13 mouse cellular contexts compared by ENCODE assay signal in genomic region chr1:37474046-37474445, GRCm38 (mm10). TPM values are rescaled to one million over a fixed set of nuclear protein-coding genes. Genes with fewer than 3 reads are reported as not detected.
DNase-seq lines count a peak whose midpoint lies in the region; ATAC-seq lines count a peak whose summit lies in the region.
"Had no signal": no experiment of that assay in that cellular context is flagged by ENCODE, and none has a peak within 500 bp of the region (broad histone marks: within the 10 kb centered on the region; RNA-seq: fewer than 3 reads in every experiment).

No protein-coding gene starts in this region.

- peaks cover 13% of the 10 kb centered on the region for H3K4me1 ChIP-seq in heart, embryonic 16.5 days (ENCODE audit: control insufficient read depth, insufficient read depth, low read length)
- H3K4me1 ChIP-seq: neural tube, embryonic 13.5 days had no signal

- 0 out of 2 replicates have a peak overlapping the region, but pooled peaks have one; percentile 3 for H3K9ac ChIP-seq in heart, embryonic 16.5 days (ENCODE audit: low read length)
- H3K9ac ChIP-seq: embryonic facial prominence, embryonic 13.5 days; neural tube, embryonic 13.5 days had no signal

- H3K27me3 ChIP-seq in heart, embryonic 16.5 days (ENCODE audit: control insufficient read depth, insufficient read depth, low read length) = no peaks in the 10 kb centered on the region
- H3K27me3 ChIP-seq: embryonic facial prominence, embryonic 13.5 days; neural tube, embryonic 13.5 days had no signal

- no peaks in the 10 kb centered on the region for H3K36me3 ChIP-seq in heart, embryonic 16.5 days (ENCODE audit: control insufficient read depth, insufficient read depth)
- H3K36me3 ChIP-seq: neural tube, embryonic 13.5 days had no signal

- WGBS in heart, embryonic 16.5 days = 41% methylated on average over 8 of the region's 8 CpGs

- no peak for ATAC-seq in heart, embryonic 16.5 days (replicated peaks; ENCODE audit: extremely low read depth, insufficient read depth, low FRiP score)
- peak; percentile 58 for ATAC-seq in megakaryocyte, adult 5-6 weeks (ENCODE audit: poor library complexity, severe bottlenecking)
- ATAC-seq: forebrain, embryonic 16.5 days had no signal

- peak overlapping the region; percentile 26; the same call in 1 of the 2 replicates for H3K4me2 ChIP-seq in heart, embryonic 16.5 days (ENCODE audit: low read depth, low read length)
- H3K4me2 ChIP-seq: embryonic facial prominence, embryonic 13.5 days; midbrain, embryonic 11.5 days; neural tube, embryonic 13.5 days had no signal

- H3K4me3 ChIP-seq in heart, embryonic 16.5 days (ENCODE audit: low read length) = no peak overlapping the region
- H3K4me3 ChIP-seq: embryonic facial prominence, embryonic 13.5 days; neural tube, embryonic 13.5 days had no signal

- no peak for DNase-seq in heart, postnatal 4 days
- DNase-seq in thymus, postnatal 0 days (ENCODE audit: low spot score) = peak; percentile 51
- DNase-seq in thymus, adult 18-20 months = no peak
- DNase-seq in yolk sac, embryonic 10.5 days (ENCODE audit: low spot score) = peak; percentile 70
- no peak for DNase-seq in testis, postnatal 10 days (ENCODE audit: low spot score)
- DNase-seq in embryo, embryonic 10 days (ENCODE audit: low spot score) = no peak
- DNase-seq: right cerebral cortex, postnatal 25 days had no signal

- no peaks in the 10 kb centered on the region for H3K9me3 ChIP-seq in heart, embryonic 16.5 days (replicated peaks; ENCODE audit: control insufficient read depth, low read length)
- H3K9me3 ChIP-seq: embryonic facial prominence, embryonic 13.5 days; neural tube, embryonic 13.5 days had no signal

- peak overlapping the region; percentile 36; the same call in 1 of the 2 replicates for H3K27ac ChIP-seq in heart, embryonic 16.5 days (ENCODE audit: low read length)
- H3K27ac ChIP-seq: embryonic facial prominence, embryonic 13.5 days; neural tube, embryonic 13.5 days had no signal

RNA-seq across cellular contexts. Expression of gene Unc50, which starts 44.1 kb away (rescaled TPM):
- 78.8 and 86.6 TPM in 2 replicates for polyA plus RNA-seq in heart, embryonic 16.5 days (2015; fragmentation: Nextera tagmentation; extraction: Ambion mirVana)
- total RNA-seq in heart, postnatal 4 days (2021) = 10 to 100 TPM; 32.2 to 39.3 TPM
- 132 and 135 TPM in 2 replicates for polyA plus RNA-seq in thymus, postnatal 0 days (2015; fragmentation: Nextera tagmentation; extraction: Ambion mirVana)
- total RNA-seq in megakaryocyte, adult 5-6 weeks (2015) = 84.0 and 91.7 TPM in 2 replicates
- total RNA-seq in megakaryocyte, adult 5-6 weeks (2017) = 40.2 and 48.4 TPM in 2 replicates

RNA-seq across cellular contexts. Expression of gene Coa5, which starts 44.1 kb away (rescaled TPM):
- 67.5 and 68.0 TPM in 2 replicates for polyA plus RNA-seq in heart, embryonic 16.5 days (2015; fragmentation: Nextera tagmentation; extraction: Ambion mirVana)
- total RNA-seq in heart, postnatal 4 days (2021) = 10 to 100 TPM; 84.1 to 85.6 TPM
- 37.7 and 38.4 TPM in 2 replicates for polyA plus RNA-seq in thymus, postnatal 0 days (2015; fragmentation: Nextera tagmentation; extraction: Ambion mirVana)
- total RNA-seq in megakaryocyte, adult 5-6 weeks (2015) = 56.4 and 65.4 TPM in 2 replicates
- total RNA-seq in megakaryocyte, adult 5-6 weeks (2017) = 50.8 and 54.5 TPM in 2 replicates

Comparison
In these comparisons a context has a peak if more than half of its experiments do, and no peak if none do; other contexts are left out.
1. DNase-seq: peak in thymus, postnatal 0 days (single experiment) and yolk sac, embryonic 10.5 days (single experiment); none in heart, postnatal 4 days (single experiment), thymus, adult 18-20 months (0 of 2), testis, postnatal 10 days (single experiment) and embryo, embryonic 10 days (single experiment).